Mouse (Mus musculus) heart, embryonic 13.5 days (tissue): ENCODE results near the gene Limd1. TPM values are rescaled to one million over a fixed set of nuclear protein-coding genes. Genes with fewer than 3 reads are reported as not detected.

Experiments
- ATAC-seq: fragments of 200-750 bp; cut with Nextera tagmentation; 2 replicates; pipeline ENCODE4 v1.8.0; 2017; ENCODE audit warnings: moderate TSS enrichment; ENCODE audit not compliant: insufficient number of reproducible peaks, low FRiP score, low TSS enrichment; ENCODE audit errors: extremely low read depth
- H3K27ac ChIP-seq: fragments of 300-500 bp; sonication (generic); replicated peaks from 2 replicates; pipeline ENCODE4 v1.5.1; 2015; ENCODE audit warnings: moderate library complexity, mild to moderate bottlenecking, inconsistent platforms
- H3K27me3 ChIP-seq: fragments of 300-500 bp; sonication (generic); replicated peaks from 2 replicates; pipeline ENCODE4 v1.6.1; 2015; ENCODE audit warnings: mild to moderate bottlenecking, inconsistent platforms
- H3K36me3 ChIP-seq: fragments of 300-500 bp; sonication (generic); 2 replicates; pipeline ENCODE4 v1.6.1; 2015; ENCODE audit warnings: mild to moderate bottlenecking, inconsistent platforms
- H3K4me1 ChIP-seq: fragments of 300-500 bp; sonication (generic); 2 replicates; pipeline ENCODE4 v1.6.1; 2015; ENCODE audit warnings: inconsistent platforms
- H3K4me2 ChIP-seq: fragments of 300-500 bp; sonication (generic); 2 replicates; pipeline ENCODE4 v1.6.1; 2015; ENCODE audit warnings: inconsistent platforms, mild to moderate bottlenecking, moderate library complexity
- H3K4me3 ChIP-seq: fragments of 300-500 bp; sonication (generic); 2 replicates; pipeline ENCODE4 v1.5.1; 2015; ENCODE audit warnings: moderate library complexity, mild to moderate bottlenecking, inconsistent platforms
- H3K9ac ChIP-seq: fragments of 300-500 bp; sonication (generic); 2 replicates; pipeline ENCODE4 v1.6.1; 2015; ENCODE audit warnings: inconsistent platforms, mild to moderate bottlenecking, moderate library complexity
- H3K9me3 ChIP-seq: fragments of 300-500 bp; sonication (generic); 2 replicates; pipeline ENCODE4 v1.6.1; 2016; ENCODE audit warnings: inconsistent platforms
- whole genome bisulfite sequencing: fragments of 180-500 bp; shearing (Covaris S2); methylation state at CpG from one replicate; pipeline ENCODE4 v1.1.7; 2015; ENCODE audit warnings: mixed read lengths; 5-methylcytosine and 5-hydroxymethylcytosine counted together
- polyA plus RNA-seq: library from polyadenylated mRNA; unstranded; fragments of >200 nt; fragmentation: Nextera tagmentation; extraction: Ambion mirVana; gene quantifications from 2 replicates; pipeline ENCODE4 v1.2.1, GENCODE M21; 2015

Limd1 gene
- polyA plus RNA-seq, 1 experiment from 2014 or later = 36.1 TPM

DNA sequence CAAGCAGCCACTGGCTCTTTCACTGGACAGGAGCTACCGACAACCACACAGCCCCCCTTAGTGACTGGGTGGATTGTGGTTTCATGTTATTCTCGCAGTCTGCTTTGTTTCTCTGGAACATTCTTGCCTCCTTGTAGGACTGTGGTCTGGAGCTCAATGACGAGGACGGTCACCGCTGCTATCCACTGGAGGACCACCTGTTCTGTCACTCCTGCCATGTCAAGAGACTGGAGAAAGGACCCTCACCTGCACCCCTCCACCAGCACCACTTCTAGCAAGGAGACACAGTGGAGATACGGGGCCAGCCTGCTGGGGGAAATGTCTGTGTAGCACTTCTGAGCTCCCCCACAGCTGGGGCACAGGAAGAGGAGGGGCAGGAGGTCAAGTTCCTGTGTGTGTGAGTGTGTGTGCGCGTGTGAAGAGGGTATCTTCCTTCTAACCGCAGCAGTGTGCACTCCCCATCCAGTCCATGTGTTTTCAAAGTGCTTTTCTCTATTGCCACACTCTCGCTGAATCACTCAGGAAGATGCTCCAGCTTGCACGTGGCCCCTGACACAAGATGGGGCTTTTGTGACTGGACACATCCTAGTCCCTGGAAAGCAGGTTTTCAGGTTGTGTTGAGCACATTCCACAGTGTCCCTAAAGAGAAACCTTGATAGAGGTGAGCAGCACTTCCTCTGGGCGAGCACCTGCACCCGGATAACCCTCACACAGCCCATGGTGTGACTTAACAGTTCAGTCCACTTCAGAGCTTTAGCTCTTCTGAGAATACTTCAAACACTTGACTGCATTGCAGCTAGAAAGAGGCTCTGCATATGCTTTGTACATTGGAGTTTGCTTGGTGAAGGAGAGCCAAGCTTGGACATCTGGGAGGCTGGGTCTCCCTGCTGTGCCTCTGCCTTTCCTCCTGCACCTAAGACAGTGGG is 40.7 kb downstream of the Limd1 start:
- Histone ChIP-seq H3K4me3 (no peak overlapping the region), H3K27ac (0 out of 2 replicates have a peak overlapping the region, but pooled peaks have one; percentile 12), H3K9ac (no peak overlapping the region), H3K27me3 (no peaks in the 10 kb centered on the region), H3K36me3 (peaks cover 66% of the 10 kb centered on the region), H3K9me3 (no peaks in the 10 kb centered on the region), H3K4me1 (peaks cover 15% of the 10 kb centered on the region; the same call in 1 of the 2 replicates), H3K4me2 (no peak overlapping the region)
- no peak for ATAC-seq
- WGBS = 77% methylated on average over 13 of the region's 13 CpGs

GRCm38 (mm10) chr9:123520735-123521134 is 42.2 kb downstream of the Limd1 start:
- H3K4me2 ChIP-seq = no peak overlapping the region
- ATAC-seq = no peak
- H3K9ac ChIP-seq = no peak overlapping the region
- 0 out of 2 replicates have a peak overlapping the region, but pooled peaks have one; percentile 8 for H3K27ac ChIP-seq
- H3K4me3 ChIP-seq = no peak overlapping the region
- WGBS = 72% methylated on average over 3 of the region's 3 CpGs
- H3K27me3 ChIP-seq = no peaks in the 10 kb centered on the region
- H3K9me3 ChIP-seq = no peaks in the 10 kb centered on the region
- H3K4me1 ChIP-seq = peaks cover 17% of the 10 kb centered on the region; the same call in 1 of the 2 replicates
- peaks cover 66% of the 10 kb centered on the region for H3K36me3 ChIP-seq

GRCm38 (mm10) chr9:123523676-123524075 is 45.2 kb downstream of the Limd1 start:
- no peaks in the 10 kb centered on the region for H3K27me3 ChIP-seq
- H3K36me3 ChIP-seq = peaks cover 37% of the 10 kb centered on the region
- H3K9me3 ChIP-seq = no peaks in the 10 kb centered on the region
- no peak overlapping the region for H3K4me2 ChIP-seq
- no peak overlapping the region for H3K27ac ChIP-seq
- H3K9ac ChIP-seq = no peak overlapping the region
- no peak overlapping the region for H3K4me3 ChIP-seq
- peaks cover 26% of the 10 kb centered on the region for H3K4me1 ChIP-seq
- ATAC-seq = no peak
- WGBS = 30% methylated on average over 3 of the region's 3 CpGs

GRCm38 (mm10) chr9:123525095-123525494 is 46.6 kb downstream of the Limd1 start:
- Histone ChIP-seq H3K27ac (no peak overlapping the region), H3K4me1 (peaks cover 20% of the 10 kb centered on the region), H3K36me3 (peaks cover 22% of the 10 kb centered on the region), H3K9ac (no peak overlapping the region), H3K27me3 (no peaks in the 10 kb centered on the region), H3K9me3 (no peaks in the 10 kb centered on the region), H3K4me3 (no peak overlapping the region), H3K4me2 (no peak overlapping the region)
- WGBS = 2% methylated on average over 1 of the region's 1 CpGs
- no peak for ATAC-seq

DNA sequence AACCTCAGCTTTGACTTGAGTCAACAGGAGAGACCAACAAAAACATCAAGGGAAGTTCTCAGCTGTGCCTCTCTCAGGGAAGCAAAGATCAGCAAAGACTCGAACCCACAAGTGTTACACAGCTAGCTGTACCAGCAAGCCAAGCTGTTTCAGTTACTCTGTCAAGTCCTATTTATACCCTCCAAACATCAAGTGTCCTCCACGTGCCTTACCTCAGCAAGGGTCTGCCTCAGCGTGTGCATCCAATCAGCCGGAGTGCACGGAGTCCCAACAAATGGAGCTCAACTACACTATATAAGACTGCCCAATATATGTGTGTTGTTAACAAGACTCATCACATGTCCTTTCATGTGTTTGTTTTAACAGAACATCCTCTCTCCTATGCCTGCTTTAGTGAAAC is 48.0 kb downstream of the Limd1 start:
- 44% methylated on average over 5 of the region's 5 CpGs for WGBS
- H3K9me3 ChIP-seq = no peaks in the 10 kb centered on the region
- no peak overlapping the region for H3K27ac ChIP-seq
- no peaks in the 10 kb centered on the region for H3K27me3 ChIP-seq
- H3K9ac ChIP-seq = no peak overlapping the region
- ATAC-seq = no peak
- peaks cover 11% of the 10 kb centered on the region; the same call in 1 of the 2 replicates for H3K36me3 ChIP-seq
- no peak overlapping the region for H3K4me3 ChIP-seq
- H3K4me1 ChIP-seq = peaks cover 28% of the 10 kb centered on the region
- no peak overlapping the region for H3K4me2 ChIP-seq

DNA sequence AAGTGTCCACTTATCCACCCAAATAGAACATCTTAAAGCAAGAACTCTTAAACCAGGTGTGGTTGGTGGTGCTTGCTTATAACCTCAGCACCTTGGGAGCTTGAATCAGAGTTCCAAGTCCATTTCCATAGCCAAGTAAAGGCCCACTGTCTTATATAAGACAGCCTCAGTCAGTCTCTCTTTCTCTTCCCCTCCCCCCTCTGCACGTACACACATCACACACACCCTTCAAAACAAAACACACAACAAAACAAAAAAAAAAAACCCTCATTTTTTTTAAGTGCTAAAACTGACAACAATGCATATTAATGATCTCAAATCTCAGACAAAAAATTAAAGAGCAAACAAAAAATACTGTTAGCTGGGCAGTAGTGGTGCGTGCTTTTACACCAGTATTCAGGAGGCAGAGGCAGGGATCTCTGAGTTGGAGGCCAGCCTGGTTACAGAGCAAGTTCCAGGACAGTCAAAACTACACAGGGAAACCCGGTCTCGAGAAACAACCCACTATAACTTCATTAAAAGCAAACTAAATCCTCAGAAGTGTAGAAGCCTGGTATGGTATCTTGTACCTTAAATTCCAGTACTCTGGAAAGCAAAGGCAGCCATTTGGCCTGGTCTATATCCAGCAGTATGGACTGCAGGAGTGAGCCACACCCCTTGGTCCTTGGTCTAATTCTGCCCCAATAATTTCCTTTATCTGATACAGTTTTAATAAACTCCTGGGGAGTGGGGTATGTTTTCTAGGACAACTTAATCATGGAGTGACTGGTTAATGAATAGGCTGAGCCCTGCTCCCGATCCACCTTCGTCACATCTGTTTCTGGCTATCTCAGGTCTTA is 49.8 kb downstream of the Limd1 start:
- H3K9ac ChIP-seq = peak overlapping the region; percentile 86
- peak overlapping the region; percentile 94 for H3K27ac ChIP-seq
- peak overlapping the region; percentile 75 for H3K4me2 ChIP-seq
- peak overlapping the region; percentile 98 for H3K4me3 ChIP-seq
- 34% methylated on average over 6 of the region's 6 CpGs for WGBS
- no peaks in the 10 kb centered on the region for H3K9me3 ChIP-seq
- H3K4me1 ChIP-seq = peaks cover 44% of the 10 kb centered on the region
- ATAC-seq = no peak
- H3K27me3 ChIP-seq = no peaks in the 10 kb centered on the region
- H3K36me3 ChIP-seq = 0 out of 2 replicates have a peak, but pooled peaks cover under 1% of the 10 kb centered on the region

DNA sequence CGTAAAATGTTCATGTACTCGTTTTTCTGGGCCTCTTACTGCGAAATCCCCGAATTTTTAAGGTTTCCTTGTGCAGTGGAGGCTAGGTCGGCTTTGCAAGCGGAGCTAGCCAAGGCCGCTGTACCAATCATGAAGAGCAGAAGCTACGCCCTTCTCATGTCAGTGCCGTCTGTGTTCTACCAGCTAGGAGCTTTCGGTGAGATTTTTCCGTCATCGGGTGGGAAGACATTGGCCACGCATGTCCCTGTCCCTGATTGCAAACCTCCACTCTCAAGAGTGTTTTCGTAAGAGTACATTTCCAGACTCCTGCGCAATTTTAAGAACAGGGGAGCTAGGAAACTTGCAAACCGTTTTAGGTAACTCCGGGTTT is 50.4 kb downstream of the Limd1 start:
- Histone ChIP-seq H3K4me3 (peak overlapping the region; percentile 98), H3K4me2 (peak overlapping the region; percentile 75), H3K27ac (peak overlapping the region; percentile 94), H3K9me3 (no peaks in the 10 kb centered on the region), H3K36me3 (0 out of 2 replicates have a peak, but pooled peaks cover under 1% of the 10 kb centered on the region), H3K4me1 (peaks cover 46% of the 10 kb centered on the region), H3K9ac (peak overlapping the region; percentile 86), H3K27me3 (no peaks in the 10 kb centered on the region)
- peak; percentile 22 for ATAC-seq
- WGBS = under 1% methylated on average over 17 of the region's 17 CpGs

- peak within 1 kb of the TSS; percentile 77 for H3K4me2 ChIP-seq
- peak; percentile 97 for ATAC-seq
- under 1% methylated on average over 76 of the region's 79 CpGs for WGBS
- 0 out of 2 replicates have a peak, but pooled peaks cover 3% of the 10 kb centered on the region for H3K36me3 ChIP-seq
- H3K9ac ChIP-seq = peak within 1 kb of the TSS; percentile 98
- peaks cover 46% of the 10 kb centered on the region for H3K4me1 ChIP-seq
- no peaks in the 10 kb centered on the region for H3K9me3 ChIP-seq
- H3K27me3 ChIP-seq = no peaks in the 10 kb centered on the region
- peak within 1 kb of the TSS; percentile 98 for H3K4me3 ChIP-seq
- peak within 1 kb of the TSS; percentile 94 for H3K27ac ChIP-seq
These were observed 51.1 kb downstream of the Limd1 start, which contains the start of gene Sacm1l for GRCm38 (mm10) chr9:123529392-123530157. TSS of gene Sacm1l (plus strand) at chr9:123529759.

DNA sequence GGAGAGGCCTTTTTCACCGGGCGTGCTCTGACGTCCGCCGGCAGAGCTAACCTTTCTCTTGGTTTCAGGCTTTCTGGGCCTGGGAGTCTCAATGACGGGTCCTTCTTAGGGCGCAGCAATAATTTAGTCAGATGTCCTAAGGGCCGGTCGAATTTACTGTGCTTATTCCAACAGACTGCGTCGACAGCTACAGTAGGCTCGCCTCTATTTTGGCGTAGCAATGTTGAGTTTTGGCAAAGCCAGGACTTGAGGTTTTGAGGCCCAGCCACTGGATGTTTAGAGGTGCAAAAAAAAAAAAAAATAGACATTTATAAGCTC is 51.6 kb downstream of the Limd1 start:
- H3K4me1 ChIP-seq = peaks cover 43% of the 10 kb centered on the region
- ATAC-seq = no peak
- H3K9ac ChIP-seq = peak overlapping the region; percentile 98
- peaks cover 6% of the 10 kb centered on the region; the same call in 1 of the 2 replicates for H3K36me3 ChIP-seq
- no peaks in the 10 kb centered on the region for H3K27me3 ChIP-seq
- WGBS = 0% methylated on average over 13 of the region's 13 CpGs
- H3K4me3 ChIP-seq = peak overlapping the region; percentile 98
- peak overlapping the region; percentile 93 for H3K27ac ChIP-seq
- H3K9me3 ChIP-seq = no peaks in the 10 kb centered on the region
- peak overlapping the region; percentile 77 for H3K4me2 ChIP-seq

GRCm38 (mm10) chr9:123530566-123531130 is 52.1 kb downstream of the Limd1 start:
- peak overlapping the region; percentile 98 for H3K9ac ChIP-seq
- H3K9me3 ChIP-seq = no peaks in the 10 kb centered on the region
- H3K27me3 ChIP-seq = no peaks in the 10 kb centered on the region
- H3K4me1 ChIP-seq = peaks cover 44% of the 10 kb centered on the region
- no peak for ATAC-seq
- 38% methylated on average over 11 of the region's 11 CpGs for WGBS
- peak overlapping the region; percentile 93 for H3K27ac ChIP-seq
- peak overlapping the region; percentile 98 for H3K4me3 ChIP-seq
- peak overlapping the region; percentile 77 for H3K4me2 ChIP-seq
- H3K36me3 ChIP-seq = peaks cover 7% of the 10 kb centered on the region; the same call in 1 of the 2 replicates
